Mouse (Mus musculus): ENCODE measurements around the gene Zfp37.
A peak's percentile ranks its signal among the peaks of the same experiment; 100 is the strongest.

DNA sequence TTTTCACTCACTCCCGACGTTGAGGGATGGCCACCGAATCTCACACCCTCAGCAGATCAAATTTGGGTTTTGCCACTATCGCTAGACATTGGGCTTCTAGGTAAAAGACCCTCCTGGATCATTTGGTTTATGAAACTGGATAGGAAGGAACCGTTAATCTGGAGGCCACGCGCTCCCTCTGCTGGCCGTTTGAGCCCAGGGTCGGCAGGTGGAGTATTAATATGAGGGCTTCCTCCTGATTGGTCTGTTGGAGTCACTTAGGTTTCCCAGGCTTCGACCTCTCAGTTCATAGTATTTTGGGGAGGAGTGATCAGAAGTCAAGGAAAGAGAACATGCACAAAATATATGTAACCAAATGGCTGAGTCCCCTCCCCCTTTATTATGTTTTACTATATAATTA lies 2.5 kb downstream of the Zfp37 start:
- TF ChIP-seq CTCF (IDR thresholded peaks at IDR 0.05; ENCODE audit: extremely low read depth, insufficient read length, insufficient replicate concordance, low read depth, low read length) (peak; percentile 73; the same call in 1 of the 2 replicates), POLR2A (IDR thresholded peaks at IDR 0.05; ENCODE audit: low read depth, low read length) (no peak)
